20 mouse cellular contexts compared by ENCODE assay signal in the genomic region with DNA sequence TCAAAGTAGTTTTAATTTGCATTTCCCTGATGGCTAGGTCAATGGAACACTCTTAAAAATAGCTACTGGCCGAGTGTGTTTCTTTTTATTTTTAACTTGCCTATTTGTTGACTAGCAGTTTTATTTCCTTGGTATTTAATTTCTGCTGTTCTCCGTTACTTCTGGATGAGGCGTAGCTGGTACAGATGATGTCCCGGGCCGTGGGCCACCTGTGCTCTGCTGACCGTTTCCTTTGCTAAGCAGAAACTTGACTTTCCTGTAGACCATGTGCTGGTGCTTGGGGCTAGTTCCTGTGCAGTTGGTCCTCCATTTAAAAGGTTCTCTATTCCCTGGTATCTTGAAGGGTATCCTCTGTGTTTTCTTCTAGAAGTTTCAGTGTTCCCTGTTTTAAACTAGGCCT.
"Had no signal": no experiment of that assay in that cellular context is flagged by ENCODE, and none has a peak within 500 bp of the region (broad histone marks: within the 10 kb centered on the region; RNA-seq: fewer than 3 reads in every experiment).

No protein-coding gene starts in this region.

- H3K9me3 ChIP-seq: kidney, embryonic 15.5 days; limb, embryonic 12.5 days; limb, embryonic 15.5 days; midbrain, embryonic 12.5 days; neural tube, embryonic 13.5 days had no signal

- H3K36me3 ChIP-seq: kidney, embryonic 15.5 days; limb, embryonic 12.5 days; limb, embryonic 15.5 days; midbrain, embryonic 12.5 days; neural tube, embryonic 13.5 days had no signal

- H3K4me2 ChIP-seq: kidney, embryonic 15.5 days; limb, embryonic 12.5 days; limb, embryonic 15.5 days; midbrain, embryonic 12.5 days; neural tube, embryonic 13.5 days had no signal

- DNase-seq: kidney, adult 11 months; kidney, adult 8-10 months; kidney, postnatal 10 days; kidney, postnatal 36 days; layer of hippocampus, postnatal 36 days; left cerebral cortex, postnatal 4 days; lung, adult 2 months; lung, postnatal 14 days; lung, postnatal 4 days; retina, postnatal 1 day; right cerebral cortex, postnatal 25 days; thymus, adult 18-20 months; thymus, postnatal 36 days had no signal

- ATAC-seq: midbrain, embryonic 16.5 days had no signal

- H3K9ac ChIP-seq: kidney, embryonic 15.5 days; limb, embryonic 12.5 days; limb, embryonic 15.5 days; midbrain, embryonic 12.5 days; neural tube, embryonic 13.5 days had no signal

- H3K4me3 ChIP-seq: kidney, embryonic 15.5 days; limb, embryonic 12.5 days; limb, embryonic 15.5 days; midbrain, embryonic 12.5 days; myocyte; neural tube, embryonic 13.5 days had no signal

- H3K27ac ChIP-seq: kidney, embryonic 15.5 days; limb, embryonic 12.5 days; limb, embryonic 15.5 days; midbrain, embryonic 12.5 days; neural tube, embryonic 13.5 days had no signal

- H3K27me3 ChIP-seq: kidney, embryonic 15.5 days; limb, embryonic 12.5 days; limb, embryonic 15.5 days; midbrain, embryonic 12.5 days; neural tube, embryonic 13.5 days had no signal
